Mouse (Mus musculus) ES-Bruce4 (cell line): ENCODE results near the gene Sept11.

Source experiments
- CTCF ChIP-seq: IDR thresholded peaks from one replicate; pipeline ENCODE4 v1.8.1; 2011; ENCODE audit warnings: low read depth, low read length
- POLR2A ChIP-seq: IDR thresholded peaks from one replicate; pipeline ENCODE4 v1.8.1; 2011; ENCODE audit warnings: low read length; ENCODE audit not compliant: insufficient read depth

DNA sequence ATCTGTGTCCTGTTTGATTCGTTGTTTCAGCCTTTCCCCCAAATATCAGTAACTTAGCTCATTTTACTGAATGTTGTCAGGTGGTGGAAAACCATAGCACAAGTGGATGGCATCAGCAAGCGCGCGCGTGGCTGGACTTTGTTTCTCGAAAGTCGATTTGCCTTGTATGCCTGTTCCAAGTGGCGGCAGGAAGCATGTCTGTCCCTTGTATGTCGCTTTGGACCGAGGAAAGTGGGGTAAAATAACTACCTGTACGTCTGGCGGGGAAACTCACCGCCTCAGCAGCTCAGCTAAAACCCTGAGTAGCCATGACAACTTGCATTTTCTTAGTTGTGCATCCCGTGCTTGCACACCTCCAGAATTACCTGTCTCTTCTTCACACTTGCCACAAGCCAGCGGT is 78.2 kb downstream of the Sept11 start:
- TF ChIP-seq CTCF = no peak
- TF ChIP-seq POLR2A = no peak
